Mouse (Mus musculus): ENCODE measurements around the gene Camk2n1.

Camk2n1 gene

GRCm38 (mm10) chr4:138465446-138465845, 11.3 kb downstream of the Camk2n1 start:
- no peak for DNase-seq (ENCODE audit: low spot score in 2 of 2)

DNA sequence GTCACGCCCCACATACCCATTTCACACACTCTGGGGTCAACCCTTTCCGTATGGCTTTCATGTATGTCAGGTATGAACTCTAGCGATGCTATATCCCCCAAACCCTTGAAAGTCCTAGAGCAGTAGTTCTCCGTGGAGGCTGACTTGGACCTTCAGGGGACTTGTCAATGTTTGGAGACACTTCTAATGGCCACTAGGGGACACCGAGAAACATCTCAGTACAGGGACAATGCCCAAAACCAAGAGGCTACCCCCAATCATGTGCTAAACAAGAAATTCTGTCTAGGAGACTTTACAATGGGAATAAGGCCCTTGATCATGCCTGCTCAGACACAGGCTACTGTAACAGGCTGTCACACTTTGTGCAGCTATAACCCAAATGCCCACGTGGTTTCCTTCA, 12.6 kb downstream of the Camk2n1 start:
- DNase-seq (ENCODE audit: low spot score in 2 of 2) = no peak

GRCm38 (mm10) chr4:138467451-138467850, 13.3 kb downstream of the Camk2n1 start:
- DNase-seq (ENCODE audit: low spot score in 2 of 2) = no peak

GRCm38 (mm10) chr4:138469080-138469479, 15.0 kb downstream of the Camk2n1 start:
- no peak for DNase-seq (ENCODE audit: low spot score in 2 of 2)

- no peak for DNase-seq (ENCODE audit: low spot score in 2 of 2)
Observed at GRCm38 (mm10) chr4:138471241-138471640, 17.1 kb downstream of the Camk2n1 start.

DNA sequence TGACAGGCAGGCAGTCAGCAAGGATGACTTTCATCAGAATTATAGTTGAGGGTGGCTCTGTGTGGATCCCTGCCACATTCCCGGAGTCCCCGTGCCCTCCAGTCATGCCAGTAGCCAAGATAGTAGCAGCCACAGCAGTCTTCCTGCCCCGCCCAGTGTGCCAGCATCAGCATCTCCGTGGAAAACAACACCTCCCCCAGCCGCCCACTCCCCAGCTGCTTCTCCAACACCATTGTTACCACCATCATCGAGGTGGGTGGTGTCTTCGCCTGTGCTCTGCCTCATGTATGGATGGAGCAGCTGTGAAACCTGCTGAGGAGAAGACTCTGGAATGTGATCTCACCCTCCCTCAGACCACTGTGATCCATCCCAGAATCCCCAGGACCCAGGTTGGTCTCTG, 25.5 kb downstream of the Camk2n1 start:
- peak in 1 of 2 experiments; percentile 72 for DNase-seq (ENCODE audit: low spot score in 2 of 2)

- no peak for DNase-seq (ENCODE audit: low spot score in 2 of 2)
Observed at GRCm38 (mm10) chr4:138480962-138481361, 26.8 kb downstream of the Camk2n1 start.

DNA sequence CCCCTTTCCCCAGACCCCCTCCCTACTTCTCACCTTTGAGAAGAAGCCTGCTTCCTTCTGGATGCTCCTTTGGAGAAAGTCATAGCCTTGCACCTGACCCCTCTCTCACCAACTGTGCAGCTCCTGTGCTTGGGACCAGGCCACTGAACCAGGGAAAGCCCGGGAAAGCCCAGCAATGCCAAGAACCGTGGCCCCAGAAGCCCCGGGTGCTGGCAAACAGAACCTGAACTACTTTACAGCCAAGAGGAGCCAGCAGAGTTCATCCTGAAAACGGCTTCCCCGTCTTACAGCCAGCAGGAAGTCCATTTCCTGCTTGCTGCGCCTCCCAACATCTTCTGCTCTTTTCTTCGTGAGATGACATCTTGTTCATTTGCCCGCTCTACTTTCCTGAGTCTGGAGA, 28.6 kb downstream of the Camk2n1 start:
- DNase-seq (ENCODE audit: low spot score in 2 of 2) = no peak

DNA sequence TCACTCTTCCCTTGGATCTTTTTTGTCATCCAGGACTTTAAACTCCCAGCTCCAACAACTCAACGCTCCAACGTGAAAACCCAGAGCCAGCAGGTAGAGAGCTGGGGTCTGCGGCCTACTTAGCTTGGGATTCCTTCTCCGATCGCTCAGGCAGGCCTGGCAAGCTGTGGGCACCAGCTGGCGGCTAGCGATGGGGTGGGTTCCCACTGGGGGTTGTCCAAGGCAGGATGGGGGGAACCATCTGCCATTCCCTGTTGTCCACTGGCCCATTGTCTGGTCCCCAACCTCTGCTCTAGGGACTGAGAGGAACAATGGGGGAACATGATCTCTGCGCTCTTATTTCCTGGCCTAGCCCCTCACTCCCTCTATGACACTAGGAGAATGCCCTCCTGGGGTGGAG, 34.1 kb downstream of the Camk2n1 start:
- no peak for DNase-seq (ENCODE audit: low spot score in 2 of 2)

GRCm38 (mm10) chr4:138491088-138491487, 37.0 kb downstream of the Camk2n1 start:
- no peak for DNase-seq (ENCODE audit: low spot score in 2 of 2)

DNA sequence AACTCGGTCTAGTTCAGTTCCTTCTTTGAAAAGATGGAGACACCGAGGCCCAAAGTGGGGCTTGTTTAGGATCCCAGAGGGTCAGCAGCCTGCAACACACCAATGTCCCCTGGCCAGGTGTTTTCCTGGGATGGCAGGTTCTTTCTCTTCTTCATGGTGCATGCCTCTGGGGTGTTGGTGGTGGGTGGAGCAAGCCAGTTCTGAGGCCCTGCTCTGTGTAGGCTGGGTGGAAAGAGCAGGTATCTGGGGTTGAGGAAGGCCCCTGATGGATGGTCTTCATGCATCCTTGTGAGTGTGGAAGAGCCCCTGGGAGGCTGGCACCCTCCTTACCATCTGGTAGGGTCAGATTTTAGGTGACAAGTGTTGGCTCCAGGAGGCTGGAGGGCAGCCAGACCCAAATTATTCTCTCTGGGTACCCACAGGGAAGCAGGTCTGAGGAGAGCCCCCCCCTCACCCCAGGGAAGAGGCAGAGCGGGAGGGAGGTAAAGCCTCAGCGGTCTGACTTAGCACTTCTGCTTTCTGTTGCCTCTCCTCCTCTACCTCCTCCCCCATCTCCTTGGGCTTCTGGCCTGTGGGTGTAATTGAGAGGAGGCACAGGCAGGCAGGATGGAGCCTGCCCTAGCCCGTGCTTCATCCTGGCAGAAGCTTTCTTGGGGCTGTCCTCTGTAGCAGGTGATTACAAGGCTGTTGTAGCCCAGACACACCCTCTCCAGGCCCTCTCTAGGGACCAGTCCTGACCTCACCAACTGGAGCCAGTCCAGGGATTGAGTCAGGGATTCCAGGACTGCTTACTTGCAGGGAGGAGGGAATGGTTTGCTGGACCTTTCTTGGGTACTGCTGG, 39.3 kb downstream of the Camk2n1 start:
- no peak for DNase-seq (ENCODE audit: low spot score in 2 of 2)

GRCm38 (mm10) chr4:138494905-138495304, 40.8 kb downstream of the Camk2n1 start:
- no peak for DNase-seq (ENCODE audit: low spot score in 2 of 2)

- no peak for DNase-seq (ENCODE audit: low spot score in 2 of 2)
Observed at GRCm38 (mm10) chr4:138495775-138496174, 41.7 kb downstream of the Camk2n1 start.

DNA sequence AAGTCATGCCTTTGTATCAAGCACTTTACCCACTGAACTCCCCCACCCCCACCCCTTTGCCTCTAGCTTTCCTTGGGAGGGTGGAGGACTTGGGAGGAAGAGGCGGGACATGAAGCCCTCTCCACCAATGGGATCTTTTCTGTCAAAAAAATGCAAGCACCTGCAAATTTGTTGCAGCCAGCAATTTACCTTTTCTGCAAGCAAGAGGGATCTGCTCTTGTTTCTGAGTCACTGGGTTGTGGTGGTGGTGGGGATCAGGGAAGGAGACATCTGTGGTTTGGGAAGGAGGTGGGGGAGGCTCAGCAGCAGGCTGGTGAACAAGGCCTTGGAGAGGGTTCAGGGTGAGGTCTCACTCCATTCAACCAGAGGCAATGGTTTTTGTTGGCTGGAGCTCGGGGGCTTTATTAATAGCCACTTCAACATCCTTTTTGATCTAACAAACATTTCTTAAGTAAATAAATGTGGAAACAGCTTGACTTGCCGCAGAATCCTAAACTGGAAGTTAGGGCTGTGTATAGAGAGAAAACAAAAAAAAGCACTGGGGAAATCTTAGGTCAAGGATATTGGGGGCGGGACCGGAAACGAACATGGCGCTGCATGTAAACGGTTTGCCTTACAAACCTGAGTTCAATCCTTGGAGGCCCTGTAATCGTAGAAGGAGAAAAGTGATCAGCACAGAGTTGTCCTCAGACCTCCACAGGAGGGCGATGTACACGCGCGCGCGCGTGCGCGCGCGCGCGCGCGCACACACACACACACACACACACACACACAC, 42.8 kb downstream of the Camk2n1 start:
- no peak for DNase-seq (ENCODE audit: low spot score in 2 of 2)

DNA sequence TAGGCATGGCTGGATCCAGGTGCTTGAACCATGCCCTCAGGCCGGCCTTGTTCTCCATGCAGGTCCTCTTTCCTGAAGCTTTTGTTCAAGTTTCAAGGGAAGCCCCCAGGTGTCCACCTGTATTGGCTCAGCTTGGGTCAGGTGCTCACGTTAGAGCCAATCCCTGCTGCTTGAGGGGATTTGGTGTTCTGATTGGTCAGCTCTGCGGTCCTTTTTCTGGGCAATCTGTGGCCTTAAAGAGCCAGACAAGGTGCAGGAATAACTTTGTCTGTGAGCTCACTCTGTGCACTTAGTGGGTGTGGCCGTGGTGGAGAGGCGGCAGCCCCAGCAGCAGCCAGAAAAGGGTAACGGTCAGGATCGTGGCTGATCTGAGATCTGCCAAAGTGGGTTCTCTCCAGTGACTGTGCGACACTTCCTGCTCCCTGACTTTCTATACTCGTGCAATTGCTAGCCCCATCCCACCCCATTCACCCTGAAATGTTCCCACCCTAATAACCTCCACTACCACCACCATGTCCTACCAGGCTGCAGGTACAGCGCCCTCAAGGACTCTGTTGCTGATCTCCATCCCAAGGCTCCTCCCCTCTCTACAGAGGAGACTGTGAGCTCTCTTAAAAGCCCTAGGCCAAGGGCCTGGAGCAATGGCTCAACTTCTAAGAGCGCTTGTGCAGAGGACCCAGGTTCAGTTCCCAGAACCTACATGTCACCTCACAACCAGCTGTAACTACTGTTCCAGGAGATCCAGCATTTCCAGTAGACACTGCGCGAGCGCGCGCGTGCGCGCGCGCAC, 45.9 kb downstream of the Camk2n1 start:
- DNase-seq (ENCODE audit: low spot score in 2 of 2) = no peak

- no peak for DNase-seq (ENCODE audit: low spot score in 2 of 2)
Observed at GRCm38 (mm10) chr4:138501048-138501447, 46.9 kb downstream of the Camk2n1 start.

DNA sequence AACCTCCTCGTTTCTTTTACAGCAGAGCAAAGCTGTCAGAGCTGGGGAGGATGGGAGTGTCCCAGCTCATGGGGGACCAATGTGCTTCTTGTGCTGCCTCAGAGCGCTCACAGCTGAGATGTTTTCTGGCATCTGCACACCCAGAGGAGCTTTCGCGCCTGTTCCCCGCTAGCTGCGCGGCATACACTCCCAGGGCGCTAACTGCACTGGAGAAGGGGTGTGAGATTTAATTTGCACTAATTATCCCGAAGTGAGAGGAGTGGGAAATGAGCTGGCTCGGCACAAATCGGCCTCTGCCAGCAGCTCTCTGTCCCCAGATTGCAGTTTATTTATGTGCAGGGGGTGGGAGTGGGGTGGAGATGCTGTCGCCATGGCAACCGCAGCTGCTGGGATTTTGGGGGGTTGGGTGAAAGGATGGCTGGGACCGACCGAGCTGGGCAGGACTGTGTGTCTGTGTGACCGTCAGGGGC, 50.6 kb downstream of the Camk2n1 start:
- DNase-seq (ENCODE audit: low spot score in 2 of 2) = peak; percentile 50 to 69

- peak in 1 of 2 experiments; percentile 48 for DNase-seq (ENCODE audit: low spot score in 2 of 2)
Observed at GRCm38 (mm10) chr4:138505171-138505870, 51.2 kb downstream of the Camk2n1 start.

- no peak for DNase-seq (ENCODE audit: low spot score in 2 of 2)
Observed at GRCm38 (mm10) chr4:138507903-138508302, 53.8 kb downstream of the Camk2n1 start.
